Mouse (Mus musculus) G1E (cell line): ENCODE measurements at regions not wholly inside any gene's neighbourhood (a gene's known extent, or its start where the extent isn't known, plus 50 kb on each side); places are given as distances from the start of the nearest gene placed in this dataset.

ENCODE experiments used
- ATAC-seq: 2 replicates; pipeline ENCODE4 v1.8.0; 2016; ENCODE audit warnings: mild to moderate bottlenecking; ENCODE audit not compliant: insufficient number of reproducible peaks, poor library complexity, low FRiP score, severe bottlenecking; ENCODE audit errors: extremely low read depth
- DNase-seq: peaks from one replicate; pipeline ENCODE4 v3.0.0; 2012; ENCODE audit warnings: low spot score
- H3K27me3 ChIP-seq: 2 replicates; pipeline ENCODE4 v1.6.1; 2012; ENCODE audit warnings: mild to moderate bottlenecking, low read length, inconsistent platforms; ENCODE audit not compliant: insufficient read depth
- H3K36me3 ChIP-seq: replicated peaks from 2 replicates; pipeline ENCODE3; 2012; ENCODE audit warnings: mild to moderate bottlenecking, inconsistent platforms
- H3K4me1 ChIP-seq: 2 replicates; pipeline ENCODE4 v1.6.1; 2012; ENCODE audit warnings: low read depth, low read length, inconsistent platforms, mixed read lengths; ENCODE audit not compliant: insufficient read depth
- H3K4me3 ChIP-seq: 2 replicates; pipeline ENCODE4 v1.5.1; 2012; ENCODE audit warnings: low read depth, mild to moderate bottlenecking, inconsistent platforms, low read length, moderate library complexity, mixed read lengths
- H3K9me3 ChIP-seq: replicated peaks from 2 replicates; pipeline ENCODE4 v1.6.1; 2012; ENCODE audit warnings: inconsistent platforms
- CTCF ChIP-seq: IDR thresholded peaks from 2 replicates; pipeline ENCODE4 v1.5.1; 2012; ENCODE audit warnings: low read depth, low read length, inconsistent platforms, mixed read lengths
- GATA1 ChIP-seq: IDR thresholded peaks from 2 replicates; pipeline ENCODE4 v1.6.1; 2012; ENCODE audit warnings: borderline replicate concordance, low read length, inconsistent platforms, mixed read lengths
- GATA2 ChIP-seq: IDR thresholded peaks from 2 replicates; pipeline ENCODE4 v1.6.1; 2012; ENCODE audit warnings: low read depth, low read length, inconsistent platforms, borderline replicate concordance
- POLR2AphosphoS5 ChIP-seq: IDR thresholded peaks from 2 replicates; pipeline ENCODE4 v1.6.1; 2012; ENCODE audit warnings: low read depth, low read length, inconsistent platforms; ENCODE audit not compliant: insufficient replicate concordance
- TAL1 ChIP-seq: conservative IDR thresholded peaks from 2 replicates; pipeline ENCODE4 v1.6.1; 2012; ENCODE audit warnings: low read depth, low read length, inconsistent platforms, mixed read lengths

DNA sequence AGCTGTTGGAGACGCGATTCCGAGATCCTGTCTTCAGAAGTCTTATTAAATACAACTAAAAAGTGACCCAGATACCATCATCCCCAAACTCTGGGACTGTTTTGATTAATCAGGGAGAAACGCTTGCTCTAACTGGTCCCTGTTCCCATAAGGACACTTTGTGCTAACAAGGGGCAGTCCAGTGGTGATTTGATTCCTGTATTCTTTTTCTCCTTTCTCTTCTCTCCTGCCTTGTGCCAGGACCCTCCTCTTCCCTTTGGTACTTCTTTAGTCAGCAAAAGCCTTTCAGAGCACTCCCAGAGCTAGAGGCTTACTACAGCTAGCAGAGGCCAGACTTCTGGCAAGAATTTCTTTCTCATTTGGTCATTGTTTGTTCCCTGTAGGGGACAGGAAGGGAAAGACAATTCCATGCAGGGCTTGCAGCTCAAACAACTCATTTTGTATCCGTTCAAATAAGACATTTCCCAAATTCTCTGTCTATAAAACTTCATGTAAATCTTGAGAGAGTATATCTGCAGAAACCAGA is 337.3 kb upstream of the Prickle1 start:
- no peak for DNase-seq

GRCm38 (mm10) chr15:93926842-93927241 is 331.2 kb upstream of the Prickle1 start:
- TF ChIP-seq GATA1 (no peak), POLR2AphosphoS5 (no peak), CTCF (no peak), GATA2 (no peak)
- Histone ChIP-seq H3K9me3 (peaks cover 64% of the 10 kb centered on the region), H3K4me1 (no peaks in the 10 kb centered on the region), H3K27me3 (no peaks in the 10 kb centered on the region), H3K4me3 (no peak overlapping the region), H3K36me3 (no peaks in the 10 kb centered on the region)
- no peak for DNase-seq
- ATAC-seq = no peak

More for the DNA sequence above, 337.3 kb upstream of the Prickle1 start:
- ATAC-seq = no peak
- no peak overlapping the region for H3K4me3 ChIP-seq
- no peaks in the 10 kb centered on the region for H3K4me1 ChIP-seq
- H3K36me3 ChIP-seq = no peaks in the 10 kb centered on the region
- no peak for TF ChIP-seq POLR2AphosphoS5
- TF ChIP-seq GATA2 = no peak
- no peak for TF ChIP-seq CTCF
- TF ChIP-seq GATA1 = no peak
- TF ChIP-seq TAL1 = no peak
- H3K9me3 ChIP-seq = peaks cover 52% of the 10 kb centered on the region
- H3K27me3 ChIP-seq = no peaks in the 10 kb centered on the region

- TF ChIP-seq GATA1 (no peak), POLR2AphosphoS5 (no peak), GATA2 (no peak)
- ATAC-seq (no peak), DNase-seq (no peak)
- no peaks in the 10 kb centered on the region for H3K36me3 ChIP-seq
- H3K4me1 ChIP-seq = no peaks in the 10 kb centered on the region
- no peaks in the 10 kb centered on the region for H3K27me3 ChIP-seq
- peaks cover 63% of the 10 kb centered on the region for H3K9me3 ChIP-seq
- no peak overlapping the region for H3K4me3 ChIP-seq
Observed at GRCm38 (mm10) chr15:93926262-93926661, 330.6 kb upstream of the Prickle1 start.

DNA sequence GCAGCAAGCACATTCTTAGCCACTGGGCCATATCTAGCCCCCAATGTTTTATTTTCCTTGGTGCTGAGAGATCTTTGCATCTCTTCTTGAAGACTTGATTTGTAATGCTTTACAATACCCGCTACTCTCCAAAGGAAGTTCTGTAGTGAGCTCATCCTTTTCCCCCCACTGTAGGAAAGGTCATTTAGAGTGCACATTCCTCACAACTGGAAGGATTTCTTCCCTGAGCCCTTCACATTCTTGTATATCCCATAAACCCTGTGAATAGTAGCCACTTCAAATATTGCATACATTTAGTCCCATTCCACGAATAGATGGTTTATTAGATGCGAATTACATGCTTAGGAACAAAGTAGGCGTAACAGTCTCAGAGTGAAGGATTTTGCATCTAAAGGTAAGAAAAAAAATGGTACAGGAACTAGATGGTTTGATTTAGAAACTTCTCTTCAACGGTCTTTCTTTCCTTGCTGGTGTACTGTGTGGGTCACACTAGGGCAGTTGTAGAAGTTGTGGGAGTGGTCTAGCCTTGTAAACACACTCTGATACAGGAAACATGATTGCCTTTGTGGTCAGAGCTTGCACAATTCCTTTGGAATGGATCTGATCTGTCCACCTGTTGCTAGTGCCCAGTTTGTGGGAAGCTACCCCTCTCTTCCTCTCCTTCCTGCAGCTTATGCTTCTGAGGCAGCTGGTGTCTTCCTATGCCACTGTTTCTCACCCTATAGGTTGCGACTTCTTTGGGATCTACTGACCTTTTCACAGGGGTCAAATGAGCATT is 326.0 kb upstream of the Prickle1 start:
- Histone ChIP-seq H3K4me3 (no peak overlapping the region), H3K36me3 (no peaks in the 10 kb centered on the region), H3K4me1 (no peaks in the 10 kb centered on the region), H3K27me3 (no peaks in the 10 kb centered on the region), H3K9me3 (peaks cover 40% of the 10 kb centered on the region)
- no peak for ATAC-seq
- TF ChIP-seq CTCF (no peak), GATA2 (no peak), POLR2AphosphoS5 (no peak), GATA1 (no peak), TAL1 (no peak)
- DNase-seq = no peak

DNA sequence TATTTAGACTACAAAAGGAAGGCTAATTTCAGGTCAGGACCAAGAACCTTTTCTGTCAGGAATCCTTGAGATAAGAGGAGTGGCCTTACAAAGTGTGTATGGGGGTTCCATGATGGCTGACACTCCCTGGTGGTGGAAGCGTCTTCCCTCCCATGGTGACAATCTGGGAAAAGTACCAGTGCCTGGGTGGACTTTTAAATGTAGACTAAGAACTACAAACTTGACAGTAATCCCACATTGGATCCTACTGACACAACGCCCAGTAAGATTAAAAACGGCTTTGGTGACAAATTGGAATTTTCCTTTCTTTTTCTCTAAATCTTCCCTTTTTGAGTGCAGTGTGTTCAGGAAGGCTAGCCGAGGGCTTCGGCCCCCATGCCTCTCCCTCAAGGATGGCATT is 325.3 kb upstream of the Prickle1 start:
- no peaks in the 10 kb centered on the region for H3K27me3 ChIP-seq
- TF ChIP-seq CTCF (no peak), GATA2 (no peak), POLR2AphosphoS5 (no peak), GATA1 (no peak), TAL1 (no peak)
- ATAC-seq = no peak
- no peaks in the 10 kb centered on the region for H3K4me1 ChIP-seq
- H3K9me3 ChIP-seq = peaks cover 38% of the 10 kb centered on the region
- H3K4me3 ChIP-seq = no peak overlapping the region
- DNase-seq = no peak
- H3K36me3 ChIP-seq = no peaks in the 10 kb centered on the region

- ATAC-seq = no peak
- Histone ChIP-seq H3K9me3 (peaks cover 25% of the 10 kb centered on the region), H3K36me3 (no peaks in the 10 kb centered on the region), H3K27me3 (no peaks in the 10 kb centered on the region), H3K4me3 (no peak overlapping the region), H3K4me1 (no peaks in the 10 kb centered on the region)
- no peak for TF ChIP-seq TAL1
- TF ChIP-seq GATA1 = no peak
- no peak for TF ChIP-seq POLR2AphosphoS5
- TF ChIP-seq GATA2 = no peak
- TF ChIP-seq CTCF = no peak
- DNase-seq = no peak
Observed at GRCm38 (mm10) chr15:93919577-93919976, 323.9 kb upstream of the Prickle1 start.
